Mouse (Mus musculus): ENCODE measurements at regions not wholly inside any gene's neighbourhood (a gene's known extent, or its start where the extent isn't known, plus 50 kb on each side); places are given as distances from the start of the nearest gene placed in this dataset.

DNA sequence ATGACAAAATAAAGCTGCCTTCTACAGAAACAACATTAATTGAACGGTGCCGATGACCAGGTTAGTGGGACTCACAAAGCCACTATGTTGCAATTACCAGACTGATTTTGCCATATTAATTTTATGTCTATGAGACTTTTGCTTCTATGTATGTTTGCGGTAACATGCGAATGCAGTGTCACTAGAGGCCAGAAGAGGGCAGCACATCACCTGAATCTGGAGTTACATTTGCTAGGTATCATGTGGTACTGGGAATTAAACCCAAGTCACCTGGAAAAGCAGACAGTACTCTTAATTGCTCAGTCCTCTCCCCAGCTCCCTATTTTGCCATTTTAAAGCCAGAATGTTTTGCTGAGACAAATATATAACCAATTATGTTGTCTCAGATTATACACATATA, 149.6 kb upstream of the Rfx3 start:
- Histone ChIP-seq H3K36me3 (ENCODE audit: control insufficient read depth, insufficient read depth, low read length) (no peaks in the 10 kb centered on the region), H3K27ac (ENCODE audit: low read depth, low read length) (no peak overlapping the region), H3K9me3 (replicated peaks; ENCODE audit: control insufficient read depth, low read length) (no peaks in the 10 kb centered on the region), H3K27me3 (ENCODE audit: control insufficient read depth, insufficient read depth, low read length) (no peaks in the 10 kb centered on the region), H3K4me2 (no peak overlapping the region), H3K4me3 (ENCODE audit: low read depth, low read length) (no peak overlapping the region), H3K9ac (ENCODE audit: low read depth, low read length) (no peak overlapping the region), H3K4me1 (ENCODE audit: control insufficient read depth, insufficient read depth, low read length) (no peaks in the 10 kb centered on the region)
- ATAC-seq (replicated peaks; ENCODE audit: insufficient number of reproducible peaks, low FRiP score, low TSS enrichment): no peak
- 65% methylated on average over 4 of the region's 4 CpGs for WGBS (ENCODE audit: insufficient replicate concordance)

DNA sequence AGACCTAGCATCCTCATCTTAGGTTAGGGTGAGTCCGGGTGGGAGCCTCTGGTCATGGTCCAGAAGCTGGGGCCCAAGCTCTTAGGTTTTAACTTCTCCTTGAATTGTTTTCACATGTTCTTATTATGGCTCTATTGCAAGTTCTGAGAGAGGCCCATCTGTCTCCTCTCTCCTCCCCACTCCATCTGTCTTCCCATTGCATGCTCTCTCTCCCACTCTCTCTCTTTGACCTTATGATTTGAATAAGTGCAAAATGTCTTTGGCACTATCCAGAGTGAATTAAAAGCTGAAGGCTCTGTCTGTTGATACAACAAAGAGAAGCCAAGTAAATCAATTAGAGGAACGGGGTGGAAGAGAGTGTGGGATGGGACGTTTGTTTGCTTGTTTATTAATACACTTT, 146.2 kb upstream of the Rfx3 start:
- H3K4me2 ChIP-seq: no peak overlapping the region
- no peak overlapping the region for H3K27ac ChIP-seq (ENCODE audit: low read depth, low read length)
- no peaks in the 10 kb centered on the region for H3K36me3 ChIP-seq (ENCODE audit: control insufficient read depth, insufficient read depth, low read length)
- no peaks in the 10 kb centered on the region for H3K4me1 ChIP-seq (ENCODE audit: control insufficient read depth, insufficient read depth, low read length)
- no peaks in the 10 kb centered on the region for H3K27me3 ChIP-seq (ENCODE audit: control insufficient read depth, insufficient read depth, low read length)
- no peak overlapping the region for H3K9ac ChIP-seq (ENCODE audit: low read depth, low read length)
- ATAC-seq (replicated peaks; ENCODE audit: insufficient number of reproducible peaks, low FRiP score, low TSS enrichment): no peak
- WGBS (ENCODE audit: insufficient replicate concordance): 78% methylated on average over 3 of the region's 3 CpGs
- no peaks in the 10 kb centered on the region for H3K9me3 ChIP-seq (replicated peaks; ENCODE audit: control insufficient read depth, low read length)
- H3K4me3 ChIP-seq (ENCODE audit: low read depth, low read length): no peak overlapping the region

DNA sequence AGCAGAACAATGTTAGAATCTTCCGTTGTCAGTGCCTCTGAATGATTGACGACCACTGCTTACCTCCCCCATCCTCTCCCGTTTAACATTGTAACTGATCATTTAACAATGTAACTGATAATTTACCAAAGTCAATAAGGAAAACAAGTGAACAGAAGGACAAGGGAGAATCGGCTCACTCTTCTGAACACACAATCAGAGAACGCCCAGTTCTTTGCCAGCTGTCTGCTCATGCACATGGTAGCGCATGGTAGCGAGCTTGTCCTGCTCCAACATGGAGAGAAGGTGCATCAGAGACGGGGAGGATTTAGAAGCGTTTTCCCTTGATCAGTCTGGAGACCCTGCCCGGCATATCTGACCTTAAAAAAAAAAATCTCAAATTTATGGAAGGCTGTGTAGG, 126.6 kb upstream of the Rfx3 start:
- WGBS (ENCODE audit: insufficient replicate concordance): 79% methylated on average over 10 of the region's 10 CpGs

DNA sequence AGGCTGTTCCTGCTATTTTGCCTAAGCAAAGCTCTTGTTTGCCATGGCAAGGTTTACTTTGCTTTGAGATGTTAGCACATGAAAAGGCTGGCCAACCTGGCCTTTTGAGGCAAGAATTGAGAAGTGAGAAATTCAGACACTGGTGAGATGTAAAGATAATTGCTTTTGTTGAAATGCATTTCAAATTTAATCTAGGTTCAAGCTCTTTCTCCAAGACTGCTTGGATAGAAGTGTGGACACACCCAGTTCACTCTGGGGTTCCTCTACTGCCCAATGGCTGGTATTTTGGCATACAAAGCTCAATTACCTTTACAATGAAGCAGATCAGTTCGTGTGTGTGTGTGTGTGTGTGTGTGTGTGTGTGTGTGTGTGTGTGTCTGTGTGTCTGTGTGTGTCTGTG, 123.8 kb upstream of the Rfx3 start:
- Histone ChIP-seq H3K27me3 (ENCODE audit: control insufficient read depth, insufficient read depth, low read length) (no peaks in the 10 kb centered on the region), H3K4me2 (no peak overlapping the region), H3K9me3 (replicated peaks; ENCODE audit: control insufficient read depth, low read length) (no peaks in the 10 kb centered on the region), H3K4me1 (ENCODE audit: control insufficient read depth, insufficient read depth, low read length) (no peaks in the 10 kb centered on the region), H3K36me3 (ENCODE audit: control insufficient read depth, insufficient read depth, low read length) (no peaks in the 10 kb centered on the region), H3K9ac (ENCODE audit: low read depth, low read length) (no peak overlapping the region), H3K27ac (ENCODE audit: low read depth, low read length) (no peak overlapping the region), H3K4me3 (ENCODE audit: low read depth, low read length) (no peak overlapping the region)
- WGBS (ENCODE audit: insufficient replicate concordance): 19% methylated on average over 1 of the region's 1 CpGs
- no peak for ATAC-seq (replicated peaks; ENCODE audit: insufficient number of reproducible peaks, low FRiP score, low TSS enrichment)

More for the DNA sequence above, 126.6 kb upstream of the Rfx3 start:
- Histone ChIP-seq H3K9ac (ENCODE audit: low read depth, low read length) (no peak overlapping the region), H3K4me3 (ENCODE audit: low read depth, low read length) (no peak overlapping the region), H3K36me3 (ENCODE audit: control insufficient read depth, insufficient read depth, low read length) (no peaks in the 10 kb centered on the region), H3K9me3 (replicated peaks; ENCODE audit: control insufficient read depth, low read length) (no peaks in the 10 kb centered on the region), H3K4me1 (ENCODE audit: control insufficient read depth, insufficient read depth, low read length) (no peaks in the 10 kb centered on the region), H3K4me2 (no peak overlapping the region), H3K27ac (ENCODE audit: low read depth, low read length) (no peak overlapping the region), H3K27me3 (ENCODE audit: control insufficient read depth, insufficient read depth, low read length) (no peaks in the 10 kb centered on the region)
- ATAC-seq (replicated peaks; ENCODE audit: insufficient number of reproducible peaks, low FRiP score, low TSS enrichment): no peak

DNA sequence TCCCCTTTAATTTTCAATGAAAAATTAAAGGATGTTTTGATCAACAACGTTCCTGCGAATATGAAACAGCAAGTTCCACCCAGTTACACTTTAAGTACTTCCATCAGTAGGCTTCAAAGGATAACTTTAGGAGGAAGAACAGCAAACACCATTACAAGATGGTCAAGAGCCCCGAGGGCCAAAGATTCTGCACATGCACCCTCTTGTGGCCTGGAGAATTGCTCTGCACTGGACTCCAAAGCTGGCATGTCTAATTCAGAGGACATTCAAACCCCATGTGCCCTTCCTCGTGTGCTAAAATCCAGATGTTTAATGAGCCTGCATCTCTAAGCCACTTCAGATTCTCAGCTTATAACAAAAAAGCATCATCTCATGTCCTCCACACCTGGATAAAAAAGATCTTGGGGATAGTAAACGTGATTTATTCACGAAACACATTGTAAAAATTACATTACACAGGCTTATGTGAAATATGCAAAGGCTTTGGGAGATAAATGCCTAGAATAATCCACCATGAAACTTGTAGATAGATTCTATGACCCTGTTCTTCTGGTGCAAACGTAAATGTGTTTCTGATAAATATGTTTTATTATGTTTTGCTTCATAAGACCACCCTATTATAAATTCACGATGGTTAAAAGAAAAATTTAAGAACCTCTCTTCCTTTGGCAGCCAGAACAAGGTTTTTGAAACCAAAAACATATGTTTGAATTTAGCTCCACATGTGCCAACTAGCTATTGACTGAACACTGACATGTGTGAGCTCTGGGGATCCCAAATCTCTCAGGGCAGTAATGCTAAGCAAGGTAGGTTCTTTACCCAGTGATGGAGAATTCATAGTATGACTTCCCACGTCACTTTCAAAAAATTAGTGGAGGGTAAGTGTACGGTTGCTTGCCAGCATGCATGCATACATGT, 100.6 kb upstream of the Rfx3 start:
- H3K4me1 ChIP-seq (ENCODE audit: control insufficient read depth, insufficient read depth, low read length): no peaks in the 10 kb centered on the region
- no peaks in the 10 kb centered on the region for H3K36me3 ChIP-seq (ENCODE audit: control insufficient read depth, insufficient read depth, low read length)
- no peaks in the 10 kb centered on the region for H3K9me3 ChIP-seq (replicated peaks; ENCODE audit: control insufficient read depth, low read length)
- H3K4me3 ChIP-seq (ENCODE audit: low read depth, low read length): no peak overlapping the region
- H3K4me2 ChIP-seq: no peak overlapping the region
- WGBS (ENCODE audit: insufficient replicate concordance): 79% methylated on average over 10 of the region's 10 CpGs
- H3K9ac ChIP-seq (ENCODE audit: low read depth, low read length): no peak overlapping the region
- no peak for ATAC-seq (replicated peaks; ENCODE audit: insufficient number of reproducible peaks, low FRiP score, low TSS enrichment)
- no peaks in the 10 kb centered on the region for H3K27me3 ChIP-seq (ENCODE audit: control insufficient read depth, insufficient read depth, low read length)
- H3K27ac ChIP-seq (ENCODE audit: low read depth, low read length): no peak overlapping the region

DNA sequence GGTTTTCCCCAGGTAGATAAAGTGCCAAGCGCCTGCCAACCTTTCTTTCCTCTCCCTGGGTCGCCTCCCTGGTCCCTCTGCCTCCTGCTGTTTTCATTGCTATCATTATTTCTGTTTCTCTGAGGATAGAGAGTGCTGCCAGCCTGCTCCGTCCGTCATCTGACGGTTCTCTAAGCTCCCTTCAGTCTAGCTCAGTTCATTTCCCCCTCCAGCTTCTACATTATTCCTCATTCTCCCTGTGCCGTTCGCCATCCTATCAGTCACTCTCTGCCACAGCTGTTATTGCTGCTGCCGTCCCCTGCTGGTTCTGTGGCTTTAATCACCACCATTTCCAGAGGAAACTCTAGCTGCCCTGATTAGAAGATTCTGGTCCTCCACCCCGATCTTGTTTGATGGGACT, 84.7 kb upstream of the Rfx3 start:
- 13% methylated on average over 9 of the region's 9 CpGs for WGBS (ENCODE audit: insufficient replicate concordance)
- no peaks in the 10 kb centered on the region for H3K4me1 ChIP-seq (ENCODE audit: control insufficient read depth, insufficient read depth, low read length)
- H3K4me2 ChIP-seq: peak overlapping the region; percentile 36; the same call in 1 of the 2 replicates
- no peaks in the 10 kb centered on the region for H3K36me3 ChIP-seq (ENCODE audit: control insufficient read depth, insufficient read depth, low read length)
- ATAC-seq (replicated peaks; ENCODE audit: insufficient number of reproducible peaks, low FRiP score, low TSS enrichment): no peak
- H3K4me3 ChIP-seq (ENCODE audit: low read depth, low read length): no peak overlapping the region
- H3K9me3 ChIP-seq (replicated peaks; ENCODE audit: control insufficient read depth, low read length): no peaks in the 10 kb centered on the region
- H3K9ac ChIP-seq (ENCODE audit: low read depth, low read length): no peak overlapping the region
- no peaks in the 10 kb centered on the region for H3K27me3 ChIP-seq (ENCODE audit: control insufficient read depth, insufficient read depth, low read length)
- H3K27ac ChIP-seq (ENCODE audit: low read depth, low read length): no peak overlapping the region

DNA sequence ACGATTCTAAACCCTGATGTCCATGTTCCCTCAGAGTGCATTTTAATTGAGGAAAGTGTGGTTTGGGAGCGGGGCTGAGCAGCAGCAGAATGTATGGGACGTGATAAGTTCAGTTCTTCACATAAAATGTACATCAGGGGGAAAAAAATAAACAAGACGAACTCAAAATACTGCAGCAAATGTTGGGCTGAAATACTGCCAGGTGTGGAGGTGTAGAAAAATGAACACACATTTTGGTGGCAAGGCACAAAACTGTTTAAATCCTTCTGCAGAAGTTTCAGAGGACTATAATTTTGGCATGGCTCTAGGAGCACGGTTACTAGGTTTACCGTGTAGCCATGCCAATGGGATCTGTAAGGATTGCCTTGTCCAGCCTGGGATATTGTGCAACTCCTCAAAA, 81.3 kb upstream of the Rfx3 start:
- Histone ChIP-seq H3K4me1 (ENCODE audit: control insufficient read depth, insufficient read depth, low read length) (no peaks in the 10 kb centered on the region), H3K9ac (ENCODE audit: low read depth, low read length) (no peak overlapping the region), H3K4me3 (ENCODE audit: low read depth, low read length) (no peak overlapping the region), H3K36me3 (ENCODE audit: control insufficient read depth, insufficient read depth, low read length) (no peaks in the 10 kb centered on the region), H3K27ac (ENCODE audit: low read depth, low read length) (no peak overlapping the region), H3K9me3 (replicated peaks; ENCODE audit: control insufficient read depth, low read length) (no peaks in the 10 kb centered on the region), H3K27me3 (ENCODE audit: control insufficient read depth, insufficient read depth, low read length) (no peaks in the 10 kb centered on the region), H3K4me2 (no peak overlapping the region)
- no peak for ATAC-seq (replicated peaks; ENCODE audit: insufficient number of reproducible peaks, low FRiP score, low TSS enrichment)
- 84% methylated on average over 6 of the region's 6 CpGs for WGBS (ENCODE audit: insufficient replicate concordance)

DNA sequence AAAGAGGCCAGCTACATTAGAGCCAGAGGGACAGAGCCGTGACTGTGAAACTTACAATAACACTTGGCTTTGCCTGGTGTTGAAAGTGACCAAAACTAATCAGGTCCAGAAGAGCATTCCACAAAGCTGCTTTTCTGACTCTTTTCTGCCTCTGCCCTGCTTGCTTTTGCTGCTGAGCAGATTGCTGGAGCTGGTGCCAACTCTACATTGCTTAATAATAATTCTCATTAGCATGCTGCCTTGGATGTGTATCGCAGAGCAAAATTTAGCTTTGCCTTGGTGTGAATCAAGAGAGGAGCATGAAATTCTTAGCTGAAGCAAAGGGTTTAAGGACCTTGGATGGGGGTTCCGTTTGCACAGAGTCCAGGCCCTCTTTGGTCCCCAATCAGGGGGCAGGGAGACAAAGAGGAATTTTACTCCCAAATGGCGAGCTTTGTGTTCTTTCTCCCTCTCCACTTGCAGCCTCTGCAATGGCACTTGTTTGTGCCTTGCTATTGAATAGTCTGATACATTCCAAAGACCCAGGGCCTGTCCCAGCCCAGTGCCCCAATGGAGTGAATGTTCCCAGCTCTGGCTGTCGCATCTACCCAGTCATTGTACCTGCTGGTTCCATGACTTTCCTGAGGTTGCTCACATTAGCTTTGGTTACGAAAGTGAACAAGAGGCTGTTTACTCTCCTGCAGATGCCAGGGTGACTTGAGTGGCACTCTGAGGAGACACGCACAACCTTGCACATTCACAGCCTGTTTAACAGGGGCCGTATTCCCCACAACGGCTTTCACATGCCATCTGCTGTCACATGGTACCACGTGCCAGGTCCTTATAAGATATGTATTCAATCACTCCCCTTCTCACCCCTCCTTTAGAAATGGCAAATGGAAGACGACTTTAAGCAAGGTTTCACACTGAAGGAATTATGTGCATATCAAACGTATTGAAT, 76.9 kb upstream of the Rfx3 start:
- Histone ChIP-seq H3K36me3 (ENCODE audit: control insufficient read depth, insufficient read depth, low read length) (no peaks in the 10 kb centered on the region), H3K9ac (ENCODE audit: low read depth, low read length) (no peak overlapping the region), H3K9me3 (replicated peaks; ENCODE audit: control insufficient read depth, low read length) (no peaks in the 10 kb centered on the region), H3K4me1 (ENCODE audit: control insufficient read depth, insufficient read depth, low read length) (no peaks in the 10 kb centered on the region), H3K27ac (ENCODE audit: low read depth, low read length) (no peak overlapping the region), H3K27me3 (ENCODE audit: control insufficient read depth, insufficient read depth, low read length) (no peaks in the 10 kb centered on the region), H3K4me3 (ENCODE audit: low read depth, low read length) (no peak overlapping the region), H3K4me2 (no peak overlapping the region)
- no peak for ATAC-seq (replicated peaks; ENCODE audit: insufficient number of reproducible peaks, low FRiP score, low TSS enrichment)
- 78% methylated on average over 12 of the region's 12 CpGs for WGBS (ENCODE audit: insufficient replicate concordance)

Data from heart, embryonic 11.5 days (tissue).